ENCODE assay signal across 8 mouse cellular contexts in genomic region chr1:125559721-125560120, GRCm38 (mm10). TPM values are rescaled to one million over a fixed set of nuclear protein-coding genes. Genes with fewer than 3 reads are reported as not detected.
DNase-seq lines count a peak whose midpoint lies in the region; ATAC-seq lines count a peak whose summit lies in the region.

No protein-coding gene starts in this region.

- 0 out of 2 replicates have a peak, but pooled peaks cover 4% of the 10 kb centered on the region for H3K36me3 ChIP-seq in heart, embryonic 16.5 days (ENCODE audit: control insufficient read depth, insufficient read depth)
- H3K36me3 ChIP-seq in hindbrain, embryonic 13.5 days, result 0 out of 2 replicates have a peak, but pooled peaks cover 1% of the 10 kb centered on the region
- H3K36me3 ChIP-seq in midbrain, embryonic 14.5 days (ENCODE audit: control insufficient read depth, insufficient read depth, low read length), result 0 out of 2 replicates have a peak, but pooled peaks cover 3% of the 10 kb centered on the region

- H3K4me1 ChIP-seq in heart, embryonic 16.5 days (ENCODE audit: control insufficient read depth, insufficient read depth, low read length), result peaks cover 12% of the 10 kb centered on the region
- peaks cover 12% of the 10 kb centered on the region for H3K4me1 ChIP-seq in hindbrain, embryonic 13.5 days (replicated peaks)
- H3K4me1 ChIP-seq in midbrain, embryonic 14.5 days (ENCODE audit: control insufficient read depth, insufficient read depth, low read length), result peaks cover 10% of the 10 kb centered on the region

- H3K27me3 ChIP-seq in heart, embryonic 16.5 days (ENCODE audit: control insufficient read depth, insufficient read depth, low read length), result no peaks in the 10 kb centered on the region
- H3K27me3 ChIP-seq in hindbrain, embryonic 13.5 days, result no peaks in the 10 kb centered on the region
- no peaks in the 10 kb centered on the region for H3K27me3 ChIP-seq in midbrain, embryonic 14.5 days (ENCODE audit: control insufficient read depth, insufficient read depth, low read length)

- ATAC-seq in heart, embryonic 16.5 days (replicated peaks; ENCODE audit: extremely low read depth, insufficient read depth, low FRiP score), result no peak
- ATAC-seq in hindbrain, embryonic 13.5 days (ENCODE audit: low FRiP score), result 0 out of 2 replicates have a peak, but pooled peaks have one; percentile 0
- ATAC-seq in midbrain, embryonic 14.5 days (ENCODE audit: low FRiP score, low TSS enrichment), result no peak

- WGBS in heart, embryonic 16.5 days, result 9% methylated on average over 2 of the region's 2 CpGs
- WGBS in hindbrain, embryonic 13.5 days, result 31% methylated on average over 2 of the region's 2 CpGs
- WGBS in midbrain, embryonic 14.5 days, result 34% methylated on average over 2 of the region's 2 CpGs

- H3K9me3 ChIP-seq in heart, embryonic 16.5 days (replicated peaks; ENCODE audit: control insufficient read depth, low read length), result no peaks in the 10 kb centered on the region
- no peaks in the 10 kb centered on the region for H3K9me3 ChIP-seq in hindbrain, embryonic 13.5 days
- no peaks in the 10 kb centered on the region for H3K9me3 ChIP-seq in midbrain, embryonic 14.5 days (ENCODE audit: control insufficient read depth, low read length)

- H3K9ac ChIP-seq in heart, embryonic 16.5 days (ENCODE audit: low read length), result peak overlapping the region; percentile 99
- peak overlapping the region; percentile 86 for H3K9ac ChIP-seq in hindbrain, embryonic 13.5 days
- peak overlapping the region; percentile 87 for H3K9ac ChIP-seq in midbrain, embryonic 14.5 days (replicated peaks; ENCODE audit: low read length)

- DNase-seq in heart, adult 11 months, result no peak
- DNase-seq in Muller cell, postnatal 12 days (ENCODE audit: inconsistent ontology term), result peak; percentile 84
- DNase-seq in midbrain, embryonic 14.5 days, result no peak
- no peak for DNase-seq in thymus, postnatal 36 days
- no peak for DNase-seq in gastrocnemius, postnatal 4 days (ENCODE audit: low spot score in 2 of 2)
- DNase-seq in testis, postnatal 14 days (ENCODE audit: low spot score), result no peak

- peak overlapping the region; percentile 97 for H3K27ac ChIP-seq in heart, embryonic 16.5 days (ENCODE audit: low read length)
- peak overlapping the region; percentile 93 for H3K27ac ChIP-seq in hindbrain, embryonic 13.5 days
- H3K27ac ChIP-seq in midbrain, embryonic 14.5 days (replicated peaks; ENCODE audit: low read depth, low read length), result peak overlapping the region; percentile 91

- peak overlapping the region; percentile 93 for H3K4me3 ChIP-seq in heart, embryonic 16.5 days (ENCODE audit: low read length)
- H3K4me3 ChIP-seq in hindbrain, embryonic 13.5 days, result peak overlapping the region; percentile 82
- H3K4me3 ChIP-seq in midbrain, embryonic 14.5 days (replicated peaks; ENCODE audit: low read depth, low read length), result peak overlapping the region; percentile 80

- peak overlapping the region; percentile 64 for H3K4me2 ChIP-seq in heart, embryonic 16.5 days (ENCODE audit: low read depth, low read length)
- peak overlapping the region; percentile 69 for H3K4me2 ChIP-seq in hindbrain, embryonic 13.5 days
- peak overlapping the region; percentile 62 for H3K4me2 ChIP-seq in midbrain, embryonic 14.5 days (ENCODE audit: low read length)

RNA-seq across cellular contexts. Expression of gene Slc35f5, which starts 0.7 kb away (rescaled TPM):
- 93.2 and 97.2 TPM in 2 replicates for polyA plus RNA-seq in heart, embryonic 16.5 days (2015; fragmentation: Nextera tagmentation; extraction: Ambion mirVana)
- polyA plus RNA-seq in hindbrain, embryonic 13.5 days (2015; fragmentation: Nextera tagmentation; extraction: Ambion mirVana), result 27.7 and 34.8 TPM in 2 replicates
- polyA plus RNA-seq in midbrain, embryonic 14.5 days (2014; fragmentation: Nextera tagmentation; extraction: Ambion mirVana), result 29.4 and 32.5 TPM in 2 replicates
- total RNA-seq in gastrocnemius, postnatal 4 days (2021), result 10 to 100 TPM; 34.9 to 36.6 TPM
